Mouse (Mus musculus): ENCODE measurements around the gene Hyal4. TPM values are rescaled to one million over a fixed set of nuclear protein-coding genes. Genes with fewer than 3 reads are reported as not detected.

The Hyal4 gene
- not detected in 2 replicates for polyA plus RNA-seq (2012; rRNA removed)
- not detected in 2 replicates for polyA plus RNA-seq (2014; fragmentation: Nextera tagmentation; extraction: Ambion mirVana)

DNA sequence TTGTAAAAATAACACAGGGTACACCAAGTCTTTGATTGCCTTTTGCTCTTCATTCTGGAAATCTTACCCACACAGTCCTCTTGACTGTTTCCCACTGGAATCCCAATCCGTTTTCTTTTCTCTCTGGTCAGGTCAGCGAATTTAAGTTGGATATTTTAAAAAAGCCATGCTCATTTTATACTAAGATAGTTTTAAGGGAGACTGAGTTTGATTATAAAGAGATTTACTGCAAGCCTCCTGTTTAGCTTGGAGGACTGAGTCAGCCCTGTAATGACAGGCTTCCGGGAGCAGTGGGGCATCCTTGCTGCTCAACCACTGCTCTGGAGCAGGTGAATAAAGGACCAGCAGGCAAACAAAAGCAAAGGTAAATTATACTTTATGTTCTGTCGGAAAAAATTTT is at the start of gene Hyal4:
TSS of gene Hyal4 (plus strand) at position 301 of the 400 bp plus-strand sequence.
- H3K27me3 ChIP-seq (ENCODE audit: control insufficient read depth, insufficient read depth, low read length): no peaks in the 10 kb centered on the region
- DNase-seq (ENCODE audit: low read depth in 3 of 3, low spot score in 3 of 3): no peak
- TF ChIP-seq EP300 (IDR thresholded peaks at IDR 0.05; ENCODE audit: low read depth) (no peak), CTCF (IDR thresholded peaks at IDR 0.05; ENCODE audit: low read depth) (no peak)
- no peak within 1 kb of the TSS for H3K4me3 ChIP-seq (ENCODE audit: insufficient read depth in 1 of 2, low read depth in 2 of 2, low read length in 2 of 2)
- H3K9ac ChIP-seq (replicated peaks): no peak within 1 kb of the TSS
- no peak for ATAC-seq (ENCODE audit: insufficient read depth)
- H3K4me1 ChIP-seq (replicated peaks; ENCODE audit: control insufficient read depth in 2 of 2, insufficient read depth in 2 of 2, low read length in 1 of 2): no peaks in the 10 kb centered on the region
- H3K27ac ChIP-seq: no peak within 1 kb of the TSS
- H3K36me3 ChIP-seq (replicated peaks; ENCODE audit: control insufficient read depth, insufficient read depth, low read depth): no peaks in the 10 kb centered on the region
- H3K4me2 ChIP-seq (ENCODE audit: low read depth): no peak within 1 kb of the TSS
- H3K9me3 ChIP-seq (ENCODE audit: control insufficient read depth, low read length): no peaks in the 10 kb centered on the region
- 58% methylated on average over 4 of the region's 4 CpGs for WGBS (ENCODE audit: insufficient replicate concordance)

DNA sequence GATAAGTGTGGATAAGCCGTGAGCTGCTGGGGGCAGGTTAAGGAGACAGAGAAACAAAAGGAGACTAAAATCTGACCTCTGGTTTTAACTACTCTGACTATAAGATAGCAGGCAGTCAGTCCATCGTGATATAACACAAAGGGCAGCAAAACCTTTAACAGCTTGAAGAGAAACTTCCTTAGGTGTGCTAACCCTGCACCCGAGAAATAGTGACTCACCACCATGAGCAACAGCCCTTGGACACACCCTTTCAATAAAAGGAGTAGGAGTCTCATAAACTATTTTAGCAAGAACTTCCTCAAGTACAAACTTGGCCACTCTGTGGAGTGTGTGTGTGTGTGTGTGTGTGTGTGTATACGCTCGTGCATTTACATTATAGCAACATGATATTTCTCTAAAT is 41.0 kb upstream of the Hyal4 start:
- Histone ChIP-seq H3K9ac (replicated peaks) (no peak overlapping the region), H3K4me3 (ENCODE audit: insufficient read depth in 1 of 2, low read depth in 2 of 2, low read length in 2 of 2) (no peak overlapping the region), H3K27ac (no peak overlapping the region), H3K9me3 (ENCODE audit: control insufficient read depth, low read length) (no peaks in the 10 kb centered on the region), H3K4me2 (ENCODE audit: low read depth) (no peak overlapping the region), H3K27me3 (ENCODE audit: control insufficient read depth, insufficient read depth, low read length) (no peaks in the 10 kb centered on the region), H3K4me1 (replicated peaks; ENCODE audit: control insufficient read depth in 2 of 2, insufficient read depth in 2 of 2, low read length in 1 of 2) (no peaks in the 10 kb centered on the region), H3K36me3 (replicated peaks; ENCODE audit: control insufficient read depth, insufficient read depth, low read depth) (no peaks in the 10 kb centered on the region)
- ATAC-seq (ENCODE audit: insufficient read depth) (no peak), DNase-seq (ENCODE audit: low read depth in 3 of 3, low spot score in 3 of 3) (no peak)
- TF ChIP-seq CTCF (IDR thresholded peaks at IDR 0.05; ENCODE audit: low read depth) (no peak), EP300 (IDR thresholded peaks at IDR 0.05; ENCODE audit: low read depth) (no peak)
- 60% methylated on average over 5 of the region's 5 CpGs for WGBS (ENCODE audit: insufficient replicate concordance)

DNA sequence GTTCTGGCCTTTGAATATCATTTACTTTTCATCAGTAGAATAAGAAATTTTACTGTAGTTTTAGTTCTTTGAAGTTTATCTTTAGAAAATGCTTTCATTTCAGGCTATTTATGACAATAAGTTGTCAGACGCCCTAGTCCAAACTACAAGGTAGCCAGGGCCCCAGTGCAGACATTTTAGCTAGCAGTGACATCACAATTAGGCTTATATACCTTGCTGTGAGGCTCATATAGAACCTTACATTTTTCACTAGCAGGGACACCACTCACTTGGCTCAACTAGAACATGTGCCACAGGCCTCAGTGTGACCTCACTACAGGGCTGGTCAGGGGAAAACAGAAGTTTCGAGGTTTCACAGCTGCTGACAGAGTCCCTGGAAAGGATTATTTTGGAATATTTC is 40.6 kb upstream of the Hyal4 start:
- no peak overlapping the region for H3K4me3 ChIP-seq (ENCODE audit: insufficient read depth in 1 of 2, low read depth in 2 of 2, low read length in 2 of 2)
- no peaks in the 10 kb centered on the region for H3K4me1 ChIP-seq (replicated peaks; ENCODE audit: control insufficient read depth in 2 of 2, insufficient read depth in 2 of 2, low read length in 1 of 2)
- DNase-seq (ENCODE audit: low read depth in 3 of 3, low spot score in 3 of 3) (no peak), ATAC-seq (ENCODE audit: insufficient read depth) (no peak)
- H3K9me3 ChIP-seq (ENCODE audit: control insufficient read depth, low read length): no peaks in the 10 kb centered on the region
- no peaks in the 10 kb centered on the region for H3K36me3 ChIP-seq (replicated peaks; ENCODE audit: control insufficient read depth, insufficient read depth, low read depth)
- H3K27me3 ChIP-seq (ENCODE audit: control insufficient read depth, insufficient read depth, low read length): no peaks in the 10 kb centered on the region
- no peak for TF ChIP-seq EP300 (IDR thresholded peaks at IDR 0.05; ENCODE audit: low read depth)
- TF ChIP-seq CTCF (IDR thresholded peaks at IDR 0.05; ENCODE audit: low read depth): no peak
- H3K27ac ChIP-seq: no peak overlapping the region
- WGBS (ENCODE audit: insufficient replicate concordance): 38% methylated on average over 2 of the region's 2 CpGs
- no peak overlapping the region for H3K9ac ChIP-seq (replicated peaks)
- H3K4me2 ChIP-seq (ENCODE audit: low read depth): no peak overlapping the region

DNA sequence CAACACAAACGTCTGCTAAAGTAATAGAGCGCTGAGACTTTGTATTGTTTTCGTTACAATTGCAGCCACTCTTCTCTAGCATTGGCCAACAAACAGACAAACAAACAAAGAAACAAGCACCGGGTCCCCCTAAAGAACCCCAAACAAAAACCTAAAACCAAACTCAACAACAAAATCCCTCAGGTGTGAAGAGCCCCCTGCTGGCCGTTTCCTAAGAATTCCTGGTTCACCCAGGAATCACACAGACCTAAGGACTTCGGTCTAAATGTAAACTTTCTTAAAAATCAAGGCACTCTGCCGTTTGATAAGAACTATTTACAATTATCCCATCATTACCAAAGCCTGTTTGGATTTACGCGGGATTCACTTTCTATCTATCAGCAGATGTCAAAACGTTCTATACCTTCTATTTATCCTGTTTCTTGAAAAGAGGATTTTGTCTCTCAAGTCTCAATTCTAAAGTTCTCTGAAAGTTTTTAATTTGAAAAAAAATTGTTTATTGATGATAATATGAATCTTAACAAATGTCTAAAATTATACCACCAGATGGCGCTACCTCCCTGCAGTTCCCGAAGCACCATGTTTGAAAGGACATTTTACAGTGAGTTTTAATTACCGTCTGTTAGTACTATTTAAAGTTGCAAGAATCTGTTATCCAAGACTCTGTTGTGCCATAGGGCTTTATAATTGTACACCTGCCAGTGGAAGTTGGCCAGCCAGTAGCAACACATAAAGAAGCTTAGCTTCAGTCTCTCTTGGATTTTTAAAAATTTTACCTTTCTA is 26.6 kb upstream of the Hyal4 start:
- WGBS (ENCODE audit: insufficient replicate concordance): 23% methylated on average over 13 of the region's 13 CpGs
- Histone ChIP-seq H3K9me3 (ENCODE audit: control insufficient read depth, low read length) (no peaks in the 10 kb centered on the region), H3K9ac (replicated peaks) (no peak overlapping the region), H3K27ac (no peak overlapping the region), H3K4me1 (replicated peaks; ENCODE audit: control insufficient read depth in 2 of 2, insufficient read depth in 2 of 2, low read length in 1 of 2) (no peaks in the 10 kb centered on the region), H3K4me2 (ENCODE audit: low read depth) (no peak overlapping the region), H3K4me3 (ENCODE audit: insufficient read depth in 1 of 2, low read depth in 2 of 2, low read length in 2 of 2) (no peak overlapping the region), H3K27me3 (ENCODE audit: control insufficient read depth, insufficient read depth, low read length) (no peaks in the 10 kb centered on the region), H3K36me3 (replicated peaks; ENCODE audit: control insufficient read depth, insufficient read depth, low read depth) (no peaks in the 10 kb centered on the region)
- ATAC-seq (ENCODE audit: insufficient read depth) (no peak), DNase-seq (ENCODE audit: low read depth in 3 of 3, low spot score in 3 of 3) (peak in 1 of 3 experiments; percentile 2)
- TF ChIP-seq EP300 (IDR thresholded peaks at IDR 0.05; ENCODE audit: low read depth): no peak
- peak; percentile 52 for TF ChIP-seq CTCF (IDR thresholded peaks at IDR 0.05; ENCODE audit: low read depth)

DNA sequence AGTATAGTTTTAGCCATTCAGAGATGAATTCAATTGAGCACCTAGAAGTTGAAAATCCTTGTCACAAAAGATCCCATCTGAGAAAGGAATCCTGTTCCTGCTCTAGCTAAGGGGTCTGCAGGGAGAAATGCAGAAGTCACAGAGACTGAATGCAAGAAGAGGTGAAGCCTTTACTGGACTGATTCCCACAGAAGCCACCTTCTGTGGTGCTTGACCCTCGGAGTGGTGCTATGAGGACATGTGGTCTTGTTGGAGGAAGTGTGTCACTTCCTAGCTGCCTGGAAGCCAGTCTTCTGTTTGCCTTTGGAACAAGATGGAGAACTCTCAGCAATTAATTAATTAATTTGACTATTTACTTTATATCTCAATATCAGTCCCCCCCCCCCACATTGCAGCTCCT is 20.0 kb upstream of the Hyal4 start:
- 11% methylated on average over 1 of the region's 1 CpGs for WGBS (ENCODE audit: insufficient replicate concordance)
- Histone ChIP-seq H3K9me3 (ENCODE audit: control insufficient read depth, low read length) (no peaks in the 10 kb centered on the region), H3K27ac (no peak overlapping the region), H3K4me3 (ENCODE audit: insufficient read depth in 1 of 2, low read depth in 2 of 2, low read length in 2 of 2) (no peak overlapping the region), H3K4me1 (replicated peaks; ENCODE audit: control insufficient read depth in 2 of 2, insufficient read depth in 2 of 2, low read length in 1 of 2) (no peaks in the 10 kb centered on the region), H3K36me3 (replicated peaks; ENCODE audit: control insufficient read depth, insufficient read depth, low read depth) (no peaks in the 10 kb centered on the region), H3K4me2 (ENCODE audit: low read depth) (no peak overlapping the region), H3K27me3 (ENCODE audit: control insufficient read depth, insufficient read depth, low read length) (no peaks in the 10 kb centered on the region), H3K9ac (replicated peaks) (no peak overlapping the region)
- TF ChIP-seq CTCF (IDR thresholded peaks at IDR 0.05; ENCODE audit: low read depth): no peak
- no peak for TF ChIP-seq EP300 (IDR thresholded peaks at IDR 0.05; ENCODE audit: low read depth)
- DNase-seq (ENCODE audit: low read depth in 3 of 3, low spot score in 3 of 3): no peak
- no peak for ATAC-seq (ENCODE audit: insufficient read depth)
